Mouse (Mus musculus): Measurements from ENCODE around the gene Lctl.

GRCm38 (mm10) chr9:64120584-64121277, 3.8 kb downstream of the Lctl start:
- TF ChIP-seq CTCF (IDR thresholded peaks at IDR 0.05; ENCODE audit: insufficient read depth, low read depth, low read length): no peak
- no peak for TF ChIP-seq POLR2A (IDR thresholded peaks at IDR 0.05; ENCODE audit: insufficient read depth, low read depth, low read length)
